Mouse (Mus musculus) left cerebral cortex, postnatal 25 days (tissue): ENCODE measurements around the gene Snapc2. TPM values are rescaled to one million over a fixed set of nuclear protein-coding genes. Genes with fewer than 3 reads are reported as not detected.
A peak's percentile ranks its signal among the peaks of the same experiment; 100 is the strongest.
"Not testable (repeated sequence)": the region's sequence is repeated elsewhere in the genome, so short reads cannot be mapped to it uniquely, and the experiment has no call there.

Experiments used
- DNase-seq, 2 experiments: peaks; one replicate each; pipeline ENCODE4 v3.0.0; 2022; ENCODE audit warnings: low spot score in 2 of 2, mixed read lengths in 1 of 2
- intact Hi-C: fragments of 180-260 bp; cut with DNase I; formaldehyde crosslinking; loops from one replicate; pipeline ENCODE4 v1.15.1; 2025
- total RNA-seq, 2 experiments: library from RNA; stranded (reverse); gene quantifications; 2 replicates each; pipeline ENCODE4 v1.2.3; 2021

Snapc2 gene
- total RNA-seq, 2 experiments from 2014 or later: 32.4 to 33.2 TPM

- DNase-seq: no peak
- intact Hi-C loops: no loop called here
Observed at GRCm38 (mm10) chr8:4230612-4231351, 22.1 kb upstream of the Snapc2 start.

GRCm38 (mm10) chr8:4237814-4238433 lies 15.0 kb upstream of the Snapc2 start:
- no peak for DNase-seq
- intact Hi-C loops: loop anchor here (1.0 to 2.0 kb wide), 3 partner anchors 15 to 46 kb away; partner anchors contain the start of genes Prr36 and Snapc2

- peak; percentile 100 for DNase-seq
- intact Hi-C loops: loop anchor here (1.0 to 2.0 kb wide), 3 partner anchors 14 to 46 kb away; partner anchors contain the start of genes Prr36 and Snapc2
Observed at GRCm38 (mm10) chr8:4238434-4239192, 14.3 kb upstream of the Snapc2 start, which contains the start of the genes Map2k7 and Gm49320. Gene Map2k7 (plus strand): TSS chr8:4238740. Gene Gm49320 (plus strand): TSS chr8:4238865.

GRCm38 (mm10) chr8:4239193-4239890 lies 13.5 kb upstream of the Snapc2 start:
- DNase-seq: no peak
- intact Hi-C loops: loop anchor here (2.0 kb wide), 2 partner anchors 13 to 23 kb away; partner anchors contain the start of genes Prr36 and Snapc2

- DNase-seq: no peak
- intact Hi-C loops: no loop called here
Observed at GRCm38 (mm10) chr8:4245061-4245460, 7.8 kb upstream of the Snapc2 start.

GRCm38 (mm10) chr8:4245737-4246136 lies 7.1 kb upstream of the Snapc2 start:
- intact Hi-C loops: no loop called here
- DNase-seq: no peak

GRCm38 (mm10) chr8:4247241-4247640 lies 5.6 kb upstream of the Snapc2 start:
- no peak for DNase-seq
- intact Hi-C loops: no loop called here

GRCm38 (mm10) chr8:4247951-4248540 lies 4.8 kb upstream of the Snapc2 start, which contains the start of gene Tgfbr3l:
Gene Tgfbr3l (plus strand): TSS chr8:4248214.
- intact Hi-C loops: no loop called here
- DNase-seq: no peak

GRCm38 (mm10) chr8:4249213-4249612 lies 3.7 kb upstream of the Snapc2 start:
- DNase-seq: no peak
- intact Hi-C loops: no loop called here

- intact Hi-C loops: loop anchor here (5.0 kb wide), 1 partner anchor 122 kb away; no protein-coding TSS in a partner anchor
- DNase-seq: peak; percentile 82 to 88
Observed at GRCm38 (mm10) chr8:4250306-4250970, 2.4 kb upstream of the Snapc2 start.

GRCm38 (mm10) chr8:4252116-4252760 lies 642 bp upstream of the Snapc2 start:
- DNase-seq: no peak
- intact Hi-C loops: loop anchor here (2.0 to 5.0 kb wide), 3 partner anchors 13 to 120 kb away; partner anchors contain the start of genes Ccl25, Elavl1, Gm49320 and Map2k7

GRCm38 (mm10) chr8:4254001-4254400 lies 1.1 kb downstream of the Snapc2 start:
- DNase-seq: peak in 1 of 2 experiments; percentile 79
- intact Hi-C loops: loop anchor here (5.0 kb wide), 1 partner anchor 118 kb away; no protein-coding TSS in a partner anchor

GRCm38 (mm10) chr8:4255471-4255870 lies 2.6 kb downstream of the Snapc2 start:
- intact Hi-C loops: loop anchor here (5.0 kb wide), 2 partner anchors 38 to 422 kb away; partner anchors contain the start of gene Prr36
- DNase-seq: not testable (repeated sequence)

GRCm38 (mm10) chr8:4256911-4257310 lies 4.0 kb downstream of the Snapc2 start:
- intact Hi-C loops: loop anchor here (5.0 kb wide), 2 partner anchors 40 to 420 kb away; partner anchors contain the start of gene Prr36

GRCm38 (mm10) chr8:4257350-4257749 lies 4.5 kb downstream of the Snapc2 start:
- intact Hi-C loops: loop anchor here (5.0 kb wide), 2 partner anchors 40 to 420 kb away; partner anchors contain the start of gene Prr36
- no peak for DNase-seq

More at GRCm38 (mm10) chr8:4256911-4257310, 4.0 kb downstream of the Snapc2 start:
- DNase-seq: peak; percentile 82 to 98

GRCm38 (mm10) chr8:4258233-4258632 lies 5.4 kb downstream of the Snapc2 start:
- intact Hi-C loops: loop anchor here (5.0 kb wide), 2 partner anchors 41 to 419 kb away; partner anchors contain the start of gene Prr36
- DNase-seq: peak; percentile 77 to 86

GRCm38 (mm10) chr8:4258678-4259077 lies 5.8 kb downstream of the Snapc2 start:
- intact Hi-C loops: loop anchor here (5.0 kb wide), 2 partner anchors 41 to 419 kb away; partner anchors contain the start of gene Prr36
- peak in 1 of 2 experiments; percentile 56 for DNase-seq
